Mouse (Mus musculus) liver, adult 2 months (tissue): ENCODE results near the gene Sbno2.

Experiments used
- CTCF ChIP-seq: fragments of 200-500 bp; IDR thresholded peaks from 2 replicates; pipeline ENCODE4 v1.5.1; 2011; ENCODE audit warnings: low read depth, low read length, control low read depth
- POLR2A ChIP-seq: fragments of 200-500 bp; IDR thresholded peaks from 2 replicates; pipeline ENCODE4 v1.6.1; 2011; ENCODE audit warnings: low read length, control low read depth; ENCODE audit not compliant: insufficient read depth; ENCODE audit errors: extremely low read depth

DNA sequence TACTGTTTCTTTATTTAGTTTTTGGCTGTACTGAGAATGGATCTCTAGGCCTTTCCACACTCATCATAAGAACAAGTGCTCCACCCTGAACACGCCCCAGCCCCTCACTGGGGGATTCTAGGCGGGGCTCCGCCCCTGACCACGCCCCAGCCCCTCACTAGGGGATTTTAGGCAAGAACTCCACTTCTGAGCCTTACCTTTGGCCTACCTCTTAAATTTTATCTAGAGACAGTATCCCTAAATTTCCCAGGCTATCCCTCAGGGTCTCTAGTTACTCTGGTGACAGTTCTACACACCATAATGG, 80.4 kb downstream of the Sbno2 start:
- TF ChIP-seq CTCF (no peak), POLR2A (no peak)
